Mouse (Mus musculus) forebrain, embryonic 15.5 days (tissue): Measurements from ENCODE around the gene Best1. TPM values are rescaled to one million over a fixed set of nuclear protein-coding genes. Genes with fewer than 3 reads are reported as not detected.

Source experiments
- ATAC-seq: fragments of 200-750 bp; cut with Nextera tagmentation; replicated peaks from 2 replicates; pipeline ENCODE4 v1.8.0; 2017; ENCODE audit warnings: mild to moderate bottlenecking, moderate TSS enrichment, moderate library complexity
- H3K27ac ChIP-seq: fragments of 300-500 bp; sonication (generic); replicated peaks from 2 replicates; pipeline ENCODE4 v1.5.1; 2015; ENCODE audit warnings: mild to moderate bottlenecking, inconsistent platforms
- H3K27me3 ChIP-seq: fragments of 300-500 bp; sonication (generic); 2 replicates; pipeline ENCODE4 v1.6.1; 2015; ENCODE audit warnings: inconsistent platforms
- H3K36me3 ChIP-seq: fragments of 300-500 bp; sonication (generic); 2 replicates; pipeline ENCODE4 v1.6.1; 2015; ENCODE audit warnings: mild to moderate bottlenecking, inconsistent platforms
- H3K4me1 ChIP-seq: fragments of 300-500 bp; sonication (generic); 2 replicates; pipeline ENCODE4 v1.6.1; 2015; ENCODE audit warnings: inconsistent platforms
- H3K4me2 ChIP-seq: fragments of 300-500 bp; sonication (generic); replicated peaks from 2 replicates; pipeline ENCODE4 v1.6.1; 2015; ENCODE audit warnings: mild to moderate bottlenecking, inconsistent platforms
- H3K4me3 ChIP-seq: fragments of 300-500 bp; sonication (generic); 2 replicates; pipeline ENCODE4 v1.5.1; 2015; ENCODE audit warnings: mild to moderate bottlenecking, inconsistent platforms
- H3K9ac ChIP-seq: fragments of 300-500 bp; sonication (generic); replicated peaks from 2 replicates; pipeline ENCODE4 v1.6.1; 2015; ENCODE audit warnings: mild to moderate bottlenecking, inconsistent platforms
- H3K9me3 ChIP-seq: fragments of 300-500 bp; sonication (generic); 2 replicates; pipeline ENCODE4 v1.6.1; 2016; ENCODE audit warnings: inconsistent platforms
- WGBS: fragments of 180-500 bp; shearing (Covaris S2); methylation state at CpG from one replicate; pipeline ENCODE4 v1.1.7; 2015; ENCODE audit warnings: mixed read lengths; 5-methylcytosine and 5-hydroxymethylcytosine counted together
- polyA plus RNA-seq: library from polyadenylated mRNA; unstranded; fragments of >200 nt; fragmentation: Nextera tagmentation; extraction: Ambion mirVana; gene quantifications from 2 replicates; pipeline ENCODE4 v1.2.1, GENCODE M21; 2015

The Best1 gene
- polyA plus RNA-seq, 1 experiment from 2014 or later = 1.3 TPM

DNA sequence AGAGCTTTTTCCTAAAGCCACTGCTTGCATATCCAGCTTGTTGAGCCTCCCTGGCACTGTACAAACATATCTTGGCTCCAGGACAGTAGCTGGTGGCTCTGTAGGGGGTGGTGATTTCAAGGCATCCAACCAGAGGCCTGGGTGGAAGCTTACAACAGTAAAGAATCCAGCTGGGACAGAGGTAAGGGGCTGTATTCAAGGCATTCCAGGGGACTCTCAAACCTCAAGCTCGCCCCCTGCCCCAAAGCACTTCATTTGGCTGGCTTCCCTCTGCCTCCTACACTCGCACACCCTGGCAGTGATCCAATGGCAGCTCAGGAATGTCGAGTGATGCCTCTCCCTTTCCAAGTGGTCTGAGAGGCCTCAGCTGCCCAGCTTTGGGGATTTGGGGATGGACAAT lies 37.5 kb upstream of the Best1 start:
- ATAC-seq = no peak
- H3K27ac ChIP-seq = no peak overlapping the region
- H3K36me3 ChIP-seq = no peaks in the 10 kb centered on the region
- 4% methylated on average over 3 of the region's 3 CpGs for WGBS
- peaks cover 19% of the 10 kb centered on the region for H3K4me1 ChIP-seq
- no peak overlapping the region for H3K9ac ChIP-seq
- no peak overlapping the region for H3K4me3 ChIP-seq
- no peaks in the 10 kb centered on the region for H3K27me3 ChIP-seq
- no peak overlapping the region for H3K4me2 ChIP-seq
- H3K9me3 ChIP-seq = no peaks in the 10 kb centered on the region

DNA sequence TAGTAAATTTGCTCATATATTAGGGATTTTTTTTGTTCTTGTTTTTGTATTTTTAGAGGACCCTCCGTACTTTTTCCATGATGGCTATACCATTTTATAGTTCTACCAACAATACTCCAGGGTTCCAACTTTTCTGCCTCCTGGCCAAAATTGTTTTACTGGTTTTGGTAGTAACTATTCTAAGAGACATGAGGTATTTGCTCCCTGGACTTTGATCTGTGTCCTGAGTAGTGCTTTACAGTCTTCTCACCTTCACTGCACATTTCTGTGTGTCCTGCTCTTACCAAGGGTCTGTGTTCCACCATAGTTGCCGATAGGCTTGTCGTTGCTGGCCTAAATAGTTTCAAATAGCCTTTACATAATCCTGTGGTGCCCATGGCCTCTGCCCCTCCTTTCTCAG lies 36.9 kb upstream of the Best1 start:
- Histone ChIP-seq H3K4me3 (no peak overlapping the region), H3K27me3 (no peaks in the 10 kb centered on the region), H3K9me3 (no peaks in the 10 kb centered on the region), H3K4me2 (no peak overlapping the region), H3K9ac (no peak overlapping the region), H3K4me1 (peaks cover 21% of the 10 kb centered on the region), H3K27ac (no peak overlapping the region), H3K36me3 (no peaks in the 10 kb centered on the region)
- WGBS = 82% methylated on average over 3 of the region's 3 CpGs
- no peak for ATAC-seq

DNA sequence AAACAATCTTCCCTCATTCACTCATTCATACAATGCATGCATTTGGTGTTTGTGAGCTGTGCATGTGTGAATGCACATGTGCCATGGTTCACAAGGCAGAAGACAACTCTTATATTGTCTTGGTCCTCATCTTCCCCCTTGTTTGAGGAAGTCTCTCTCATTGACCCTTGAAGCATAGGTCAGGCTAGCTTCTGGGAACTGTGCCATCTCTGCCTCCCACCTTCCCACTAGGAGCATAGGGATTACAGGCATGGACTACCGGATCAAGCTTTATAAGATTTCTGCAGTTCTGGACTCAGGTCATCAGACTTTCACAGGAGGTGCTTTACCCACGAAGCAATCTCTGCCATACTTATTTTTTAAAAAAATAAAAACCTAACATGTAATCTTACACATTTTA lies 36.1 kb upstream of the Best1 start:
- Histone ChIP-seq H3K27me3 (no peaks in the 10 kb centered on the region), H3K9ac (no peak overlapping the region), H3K36me3 (no peaks in the 10 kb centered on the region), H3K4me3 (no peak overlapping the region), H3K27ac (no peak overlapping the region), H3K4me2 (no peak overlapping the region), H3K4me1 (peaks cover 22% of the 10 kb centered on the region), H3K9me3 (no peaks in the 10 kb centered on the region)
- 70% methylated on average over 2 of the region's 2 CpGs for WGBS
- ATAC-seq = no peak

DNA sequence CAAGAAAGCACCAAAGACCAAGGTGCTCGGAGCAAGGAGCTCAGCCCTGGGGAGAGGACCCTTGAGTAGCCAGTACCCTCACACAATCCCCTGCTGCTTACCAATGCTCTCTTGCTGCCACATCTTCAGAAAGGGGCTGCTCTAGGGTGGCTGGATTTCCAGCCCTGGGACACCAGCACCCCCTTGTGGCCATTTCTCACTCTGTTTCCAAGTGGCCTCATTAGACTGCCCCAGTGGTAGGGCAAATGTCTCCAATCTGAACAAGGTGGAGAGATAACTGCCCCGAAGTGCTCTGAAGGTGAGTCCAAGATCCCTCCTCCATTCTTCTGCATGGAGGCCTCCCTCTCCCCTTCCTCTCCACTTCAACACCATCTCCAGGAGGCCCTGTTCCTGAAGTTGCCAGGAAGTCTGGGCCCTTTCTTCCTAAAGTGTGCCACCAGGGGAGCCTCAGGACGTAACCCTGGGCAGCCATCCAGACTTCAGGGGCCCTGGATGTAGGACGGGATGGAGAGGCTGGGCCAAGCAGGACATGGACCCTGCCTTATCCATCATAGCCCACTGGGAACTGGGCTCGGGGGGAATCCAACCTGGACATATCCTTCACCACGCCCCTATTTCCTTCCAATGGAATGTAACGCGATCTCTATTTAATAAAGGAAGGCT lies 33.5 kb upstream of the Best1 start:
- Histone ChIP-seq H3K27ac (no peak overlapping the region), H3K9ac (no peak overlapping the region), H3K9me3 (no peaks in the 10 kb centered on the region), H3K4me1 (peaks cover 9% of the 10 kb centered on the region), H3K27me3 (no peaks in the 10 kb centered on the region), H3K4me2 (no peak overlapping the region), H3K4me3 (no peak overlapping the region), H3K36me3 (no peaks in the 10 kb centered on the region)
- peak; percentile 74 for ATAC-seq
- WGBS = 54% methylated on average over 8 of the region's 8 CpGs

DNA sequence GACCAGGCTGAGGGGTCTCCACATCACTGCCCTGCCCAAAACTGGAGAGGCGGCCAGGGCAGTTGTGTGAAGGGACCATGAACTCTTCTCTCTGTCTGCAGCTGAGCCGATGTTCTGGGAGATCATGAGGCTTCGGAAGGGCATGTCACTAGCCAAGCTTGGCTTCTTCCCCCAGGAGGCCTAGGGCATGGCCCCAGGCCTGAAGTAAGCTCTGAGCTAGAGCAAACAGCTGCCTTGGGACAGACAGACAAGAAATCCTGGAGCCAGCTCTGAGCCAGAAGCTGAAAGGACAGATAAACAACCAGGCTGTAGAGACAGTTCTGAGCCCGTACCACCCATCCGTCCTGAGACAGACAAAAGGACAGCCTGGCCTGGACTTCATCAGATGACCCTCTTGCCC lies 32.9 kb upstream of the Best1 start:
- Histone ChIP-seq H3K27me3 (no peaks in the 10 kb centered on the region), H3K4me2 (no peak overlapping the region), H3K27ac (no peak overlapping the region), H3K9ac (no peak overlapping the region), H3K4me3 (no peak overlapping the region), H3K36me3 (no peaks in the 10 kb centered on the region), H3K9me3 (no peaks in the 10 kb centered on the region), H3K4me1 (peaks cover 9% of the 10 kb centered on the region)
- ATAC-seq = no peak
- WGBS = 84% methylated on average over 5 of the region's 5 CpGs

DNA sequence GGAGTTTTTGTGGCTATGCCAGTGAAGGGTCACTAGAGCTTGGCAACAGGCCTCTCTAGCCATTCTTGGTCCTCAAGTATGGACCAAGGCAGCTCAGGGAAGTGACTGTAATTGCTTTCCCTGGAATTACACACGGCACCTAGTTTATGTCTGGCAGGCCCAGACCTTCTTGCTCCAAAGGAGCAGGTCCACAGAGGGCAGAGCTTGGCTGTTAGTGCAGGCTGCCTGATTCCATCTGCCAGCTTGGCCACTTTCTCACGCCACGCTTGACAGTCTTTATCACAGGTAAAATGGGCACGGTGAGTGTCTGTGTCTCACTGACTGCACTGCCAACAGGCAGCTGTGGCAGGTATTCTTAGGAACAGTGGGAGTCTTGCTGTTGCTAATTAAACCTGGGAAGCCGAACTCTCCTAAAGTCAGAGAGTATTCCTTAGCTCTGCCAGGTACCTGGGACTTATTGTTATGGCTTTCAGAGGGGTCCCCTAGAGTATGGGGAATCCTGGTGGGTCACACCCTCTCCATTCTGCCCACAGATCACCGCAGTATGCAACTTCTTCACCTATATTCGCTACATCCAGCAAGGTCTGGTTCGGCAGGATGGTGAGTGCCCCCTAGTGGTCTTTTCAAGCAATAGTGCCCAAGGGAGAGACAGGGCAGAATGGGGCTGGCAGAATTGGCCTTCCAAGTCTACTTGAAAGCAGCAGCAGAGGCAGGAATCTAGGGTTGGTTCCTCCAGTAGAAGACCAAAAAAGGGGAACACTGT lies 32.0 kb upstream of the Best1 start:
- Histone ChIP-seq H3K9ac (no peak overlapping the region), H3K9me3 (no peaks in the 10 kb centered on the region), H3K27ac (no peak overlapping the region), H3K27me3 (no peaks in the 10 kb centered on the region), H3K4me2 (no peak overlapping the region), H3K4me1 (peaks cover 3% of the 10 kb centered on the region; the same call in 1 of the 2 replicates), H3K4me3 (no peak overlapping the region), H3K36me3 (no peaks in the 10 kb centered on the region)
- ATAC-seq = peak; percentile 44
- WGBS = 29% methylated on average over 8 of the region's 8 CpGs

DNA sequence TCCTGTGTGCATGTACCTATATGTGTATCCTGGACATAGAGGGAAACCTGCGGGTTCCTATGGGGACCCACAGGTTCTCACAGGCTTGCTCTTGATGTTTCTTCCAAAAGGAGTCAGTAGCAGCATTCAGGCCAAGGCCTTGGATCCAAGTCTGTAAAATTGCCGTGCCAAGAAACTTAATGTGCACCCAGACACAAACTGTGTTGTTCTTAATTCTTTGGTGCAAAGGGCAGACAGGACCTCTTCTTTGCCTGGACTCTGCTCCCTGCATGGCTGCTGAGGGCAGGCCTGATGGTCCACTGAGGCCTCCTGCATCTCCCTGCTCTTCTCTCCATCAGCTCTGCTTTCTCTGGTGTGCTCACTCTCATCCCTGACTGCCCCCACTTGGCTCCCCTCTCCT lies 28.3 kb upstream of the Best1 start:
- Histone ChIP-seq H3K4me1 (peaks cover 12% of the 10 kb centered on the region), H3K27ac (no peak overlapping the region), H3K27me3 (no peaks in the 10 kb centered on the region), H3K36me3 (no peaks in the 10 kb centered on the region), H3K9ac (no peak overlapping the region), H3K9me3 (no peaks in the 10 kb centered on the region), H3K4me3 (no peak overlapping the region), H3K4me2 (no peak overlapping the region)
- no peak for ATAC-seq
- WGBS = 80% methylated on average over 2 of the region's 2 CpGs

DNA sequence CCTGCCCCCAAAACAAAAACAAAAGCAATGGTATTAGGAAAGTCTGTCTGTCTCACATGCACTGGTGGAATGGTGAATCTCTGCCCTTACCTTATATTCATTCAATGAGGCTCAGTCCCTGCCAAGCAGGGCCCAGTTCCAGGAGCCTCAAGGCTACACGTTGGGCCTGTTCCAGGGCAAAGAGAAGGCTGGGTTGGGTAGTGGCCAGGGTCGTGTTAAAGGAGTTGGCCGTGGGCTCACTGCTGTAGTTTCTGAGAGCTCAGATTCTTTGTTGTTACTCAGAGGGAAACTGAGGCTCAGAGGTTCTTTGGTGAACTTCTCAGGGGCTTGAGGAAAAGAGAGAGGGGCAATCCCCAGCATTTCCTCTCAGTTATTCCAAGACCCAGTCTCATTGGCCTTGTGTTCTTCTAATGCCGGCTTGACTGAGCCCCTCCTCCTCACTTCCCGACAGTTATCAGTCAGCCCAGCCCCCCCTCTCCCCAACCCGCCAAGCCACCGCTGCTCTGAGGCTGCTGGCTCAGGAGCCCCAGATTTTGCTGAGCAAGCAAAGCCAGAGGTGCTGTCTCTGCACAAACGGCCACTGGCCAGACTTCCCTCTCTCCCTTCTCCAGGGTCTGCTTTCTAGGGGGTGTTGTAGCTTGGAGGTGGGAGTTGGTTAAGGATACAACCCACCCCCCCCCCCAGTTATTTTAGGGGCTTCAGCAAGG lies 23.9 kb upstream of the Best1 start:
- Histone ChIP-seq H3K9me3 (no peaks in the 10 kb centered on the region), H3K27me3 (no peaks in the 10 kb centered on the region), H3K4me3 (no peak overlapping the region), H3K27ac (peak overlapping the region; percentile 40), H3K4me2 (no peak overlapping the region), H3K4me1 (peaks cover 9% of the 10 kb centered on the region), H3K9ac (no peak overlapping the region), H3K36me3 (no peaks in the 10 kb centered on the region)
- 21% methylated on average over 8 of the region's 8 CpGs for WGBS
- peak; percentile 48 for ATAC-seq

DNA sequence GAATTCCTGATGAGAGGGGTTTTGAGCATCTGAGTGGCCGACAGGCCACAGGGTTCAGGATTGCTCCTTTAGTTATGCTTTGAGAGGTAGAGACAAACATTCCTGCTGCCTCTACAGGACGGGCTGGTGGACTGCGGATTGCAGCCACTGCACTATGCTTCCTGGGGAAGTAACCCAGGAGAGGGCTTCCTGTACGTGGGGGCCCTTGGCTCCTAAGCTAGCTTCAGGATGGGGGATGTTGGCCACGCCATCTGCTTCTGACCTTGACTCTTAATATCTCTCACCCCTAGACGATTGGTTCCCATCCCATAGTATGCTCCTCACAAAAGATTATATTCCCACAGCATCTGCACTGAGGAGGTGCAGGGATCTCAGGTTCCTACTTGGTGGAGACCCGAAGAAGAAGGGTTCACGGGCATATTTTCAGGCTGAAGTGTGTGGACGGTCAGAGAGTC lies 21.9 kb upstream of the Best1 start:
- no peak for ATAC-seq
- Histone ChIP-seq H3K27ac (no peak overlapping the region), H3K4me2 (no peak overlapping the region), H3K9ac (no peak overlapping the region), H3K36me3 (no peaks in the 10 kb centered on the region), H3K9me3 (no peaks in the 10 kb centered on the region), H3K4me1 (peaks cover 20% of the 10 kb centered on the region), H3K4me3 (no peak overlapping the region), H3K27me3 (no peaks in the 10 kb centered on the region)
- 73% methylated on average over 9 of the region's 9 CpGs for WGBS

DNA sequence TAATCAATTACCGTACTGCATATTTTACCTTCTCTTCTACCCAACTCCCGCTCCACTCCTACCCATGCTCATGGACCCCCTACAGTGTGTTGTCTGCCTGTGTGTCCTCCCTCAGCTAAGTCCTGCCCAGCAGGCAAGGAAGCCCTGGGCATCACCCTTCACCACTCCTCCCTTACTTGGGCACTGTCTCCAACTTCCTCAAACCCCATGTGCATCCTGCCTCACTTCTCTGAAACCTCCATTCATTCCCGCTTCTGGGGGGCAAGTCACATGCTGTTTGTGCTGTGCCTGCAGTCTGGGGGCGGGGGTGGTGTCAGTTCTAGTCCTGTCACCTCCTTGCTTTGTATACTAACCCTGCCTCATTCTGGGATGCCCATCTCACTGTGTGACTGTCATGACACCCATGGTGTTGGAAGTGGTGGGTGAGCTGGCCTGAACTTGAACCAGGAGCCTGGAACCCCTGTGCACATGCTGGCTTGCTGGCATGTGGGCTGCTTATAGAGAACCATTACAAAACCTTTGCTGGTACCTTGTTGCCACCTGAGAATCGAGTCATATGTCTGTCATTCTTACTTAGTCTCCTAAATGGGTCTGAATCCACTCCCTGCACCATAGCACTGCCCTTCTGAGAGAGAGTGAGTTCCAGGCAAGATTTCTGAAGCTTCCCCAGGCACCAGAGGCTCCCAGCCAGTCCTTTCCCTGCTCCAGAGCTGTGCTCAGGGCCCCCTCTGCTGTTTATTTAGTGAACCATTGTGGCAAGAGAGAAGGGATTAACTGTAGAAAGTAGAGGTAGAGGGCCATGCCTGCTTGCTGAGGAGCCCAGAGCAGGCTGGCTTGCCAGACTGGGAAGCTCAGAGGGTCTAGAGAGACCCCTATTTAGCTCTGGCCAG lies 21.2 kb upstream of the Best1 start:
- H3K27ac ChIP-seq = no peak overlapping the region; the same call in 1 of the 2 replicates
- no peaks in the 10 kb centered on the region for H3K9me3 ChIP-seq
- no peak overlapping the region for H3K4me3 ChIP-seq
- ATAC-seq = no peak
- H3K9ac ChIP-seq = no peak overlapping the region
- H3K36me3 ChIP-seq = no peaks in the 10 kb centered on the region
- peaks cover 27% of the 10 kb centered on the region for H3K4me1 ChIP-seq
- whole genome bisulfite sequencing = 68% methylated on average over 5 of the region's 5 CpGs
- no peaks in the 10 kb centered on the region for H3K27me3 ChIP-seq
- H3K4me2 ChIP-seq = no peak overlapping the region

DNA sequence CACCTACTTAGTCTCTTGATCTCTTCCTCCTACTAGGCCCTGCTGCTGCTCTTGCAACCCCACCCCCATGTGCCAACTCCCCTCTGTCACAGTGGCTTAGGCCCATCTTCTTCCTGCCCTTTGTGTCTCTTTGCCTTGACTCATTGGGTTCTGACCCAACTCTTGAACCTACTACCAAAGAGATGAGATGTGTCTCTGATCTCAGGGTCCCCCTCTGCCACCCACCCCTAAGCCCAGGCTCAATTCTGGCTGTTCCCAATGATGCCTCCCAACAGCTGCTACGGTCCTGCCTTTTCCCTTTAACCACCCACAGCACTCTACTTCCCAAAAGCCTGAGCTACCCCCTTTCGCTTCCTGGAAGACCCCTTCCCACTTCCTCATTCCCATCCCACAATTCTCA lies 20.5 kb upstream of the Best1 start:
- ATAC-seq = no peak
- H3K4me1 ChIP-seq = peaks cover 30% of the 10 kb centered on the region
- H3K9ac ChIP-seq = no peak overlapping the region
- no peaks in the 10 kb centered on the region for H3K36me3 ChIP-seq
- no peak overlapping the region for H3K4me2 ChIP-seq
- no peak overlapping the region for H3K4me3 ChIP-seq
- H3K27me3 ChIP-seq = no peaks in the 10 kb centered on the region
- H3K9me3 ChIP-seq = no peaks in the 10 kb centered on the region
- H3K27ac ChIP-seq = no peak overlapping the region
- 88% methylated on average over 2 of the region's 2 CpGs for WGBS
